Comparison of ENCODE assay signal across 17 mouse cellular contexts in genomic region chr8:45903659-45904058, GRCm38 (mm10). TPM values are rescaled to one million over a fixed set of nuclear protein-coding genes. Genes with fewer than 3 reads are reported as not detected.
DNase-seq lines count a peak whose midpoint lies in the region; ATAC-seq and TF ChIP-seq lines count a peak whose summit lies in the region.
"Had no signal": no experiment of that assay in that cellular context is flagged by ENCODE, and none has a peak within 500 bp of the region (broad histone marks: within the 10 kb centered on the region; RNA-seq: fewer than 3 reads in every experiment).

No protein-coding gene starts in this region.

- 11% methylated on average over 3 of the region's 3 CpGs for WGBS in heart, adult 2 months
- 55% methylated on average over 3 of the region's 3 CpGs for WGBS in hindbrain, embryonic 11.5 days

- in situ Hi-C loops in Patski (cut with MboI; ENCODE audit: low pct_unique_long_range_greater_than_20kb) = no loop called here

- no peaks in the 10 kb centered on the region for H3K9me3 ChIP-seq in hindbrain, embryonic 11.5 days (ENCODE audit: control insufficient read depth, low read length)
- H3K9me3 ChIP-seq: kidney, embryonic 15.5 days; liver, embryonic 15.5 days; midbrain, embryonic 12.5 days; neural tube, embryonic 12.5 days had no signal

- no peak for TF ChIP-seq EP300 in heart, adult 2 months (IDR thresholded peaks at IDR 0.05; ENCODE audit: insufficient read depth, low read depth, low read length)

- peaks cover 21% of the 10 kb centered on the region for H3K36me3 ChIP-seq in heart, adult 2 months (ENCODE audit: control insufficient read depth, insufficient read depth, low read length)
- H3K36me3 ChIP-seq in hindbrain, embryonic 11.5 days (ENCODE audit: control insufficient read depth, insufficient read depth, low read length) = no peaks in the 10 kb centered on the region
- H3K36me3 ChIP-seq: kidney, embryonic 15.5 days; liver, embryonic 15.5 days; midbrain, embryonic 12.5 days; neural tube, embryonic 12.5 days had no signal

- no peak overlapping the region for H3K4me3 ChIP-seq in gastrocnemius, adult 2 months
- H3K4me3 ChIP-seq in heart, adult 2 months = no peak overlapping the region
- H3K4me3 ChIP-seq in hindbrain, embryonic 11.5 days (ENCODE audit: low read depth, low read length) = no peak overlapping the region
- H3K4me3 ChIP-seq: kidney, embryonic 15.5 days; liver, embryonic 15.5 days; midbrain, embryonic 12.5 days; neural tube, embryonic 12.5 days had no signal

- no peak overlapping the region for H3K4me2 ChIP-seq in hindbrain, embryonic 11.5 days (replicated peaks; ENCODE audit: low read depth, low read length)
- H3K4me2 ChIP-seq: kidney, embryonic 15.5 days; liver, embryonic 15.5 days; midbrain, embryonic 12.5 days; neural tube, embryonic 12.5 days had no signal

- POLR2A ChIA-PET in Patski (lab: Charles Lee) = no interaction called here

- peak; percentile 73 for ATAC-seq in Patski
- no peak for ATAC-seq in hindbrain, embryonic 11.5 days (ENCODE audit: low FRiP score)

- intact Hi-C loops in gastrocnemius, adult 2 months (cut with DNase I) = no loop called here
- intact Hi-C loops in heart, adult 2 months (cut with DNase I) = no loop called here
- intact Hi-C loops in heart, postnatal 36 days (cut with DNase I) = no loop called here

- peak overlapping the region; percentile 58 for H3K27ac ChIP-seq in gastrocnemius, adult 2 months
- peak overlapping the region; percentile 15 for H3K27ac ChIP-seq in heart, adult 2 months
- no peak overlapping the region for H3K27ac ChIP-seq in hindbrain, embryonic 11.5 days (ENCODE audit: low read depth, low read length)
- H3K27ac ChIP-seq: kidney, embryonic 15.5 days; liver, embryonic 15.5 days; midbrain, embryonic 12.5 days; neural tube, embryonic 12.5 days had no signal

- TF ChIP-seq POLR2A in heart, adult 2 months (IDR thresholded peaks at IDR 0.05; ENCODE audit: insufficient read depth, low read depth, low read length) = no peak

- H3K79me2 ChIP-seq in heart, adult 2 months (replicated peaks; ENCODE audit: control insufficient read depth, insufficient read depth, low read length) = no peaks in the 10 kb centered on the region

- CTCF ChIA-PET in Patski (lab: Charles Lee) = no interaction called here

- no peaks in the 10 kb centered on the region for H3K27me3 ChIP-seq in Patski
- H3K27me3 ChIP-seq in heart, adult 2 months (ENCODE audit: control insufficient read depth, insufficient read depth, low read length) = no peaks in the 10 kb centered on the region
- H3K27me3 ChIP-seq in hindbrain, embryonic 11.5 days (ENCODE audit: control insufficient read depth, insufficient read depth, low read length) = no peaks in the 10 kb centered on the region
- H3K27me3 ChIP-seq: kidney, embryonic 15.5 days; liver, embryonic 15.5 days; midbrain, embryonic 12.5 days; neural tube, embryonic 12.5 days had no signal

- H3K4me1 ChIP-seq in heart, adult 2 months (ENCODE audit: control insufficient read depth, insufficient read depth, low read length) = peaks cover 5% of the 10 kb centered on the region
- no peaks in the 10 kb centered on the region for H3K4me1 ChIP-seq in hindbrain, embryonic 11.5 days (replicated peaks; ENCODE audit: control insufficient read depth, insufficient read depth, low read length)
- H3K4me1 ChIP-seq: kidney, embryonic 15.5 days; liver, embryonic 15.5 days; neural tube, embryonic 12.5 days had no signal

- H3K9ac ChIP-seq in heart, adult 2 months (ENCODE audit: low read depth, low read length) = no peak overlapping the region
- H3K9ac ChIP-seq in hindbrain, embryonic 11.5 days (ENCODE audit: low read depth, low read length) = no peak overlapping the region
- H3K9ac ChIP-seq: kidney, embryonic 15.5 days; liver, embryonic 15.5 days; midbrain, embryonic 12.5 days; neural tube, embryonic 12.5 days had no signal

- TF ChIP-seq CTCF in gastrocnemius, adult 2 months (IDR thresholded peaks at IDR 0.05) = no peak
- TF ChIP-seq CTCF in Patski (IDR thresholded peaks at IDR 0.05) = no peak
- no peak for TF ChIP-seq CTCF in heart, adult 2 months (IDR thresholded peaks at IDR 0.05)

- no peak for DNase-seq in gastrocnemius, adult 2 months
- no peak for DNase-seq in gastrocnemius, postnatal 4 days (ENCODE audit: low spot score in 2 of 2)
- peak; percentile 33 for DNase-seq in Patski (ENCODE audit: low read depth, low spot score)
- peak in 1 of 2 experiments; percentile 41 for DNase-seq in heart, adult 2 months
- peak; percentile 29 to 32 for DNase-seq in heart, postnatal 36 days
- DNase-seq in ovary, postnatal 10 days (ENCODE audit: low spot score) = no peak
- DNase-seq in cerebellum, postnatal 36 days = no peak
- DNase-seq in hindbrain, embryonic 11.5 days (ENCODE audit: low spot score) = no peak
- DNase-seq: cerebellum, postnatal 25 days; gastrocnemius, postnatal 36 days; layer of hippocampus, adult 9-11 months; right cerebral cortex, adult 18-20 months had no signal

RNA-seq across cellular contexts. Expression of gene Pdlim3, which starts 18.4 kb away (rescaled TPM):
- total RNA-seq in gastrocnemius, adult 2 months (2021) = 100 to 1,000 TPM; 516 to 675 TPM
- 100 to 1,000 TPM; 485 to 529 TPM for total RNA-seq in gastrocnemius, postnatal 4 days (2021)
- not detected for polyA plus RNA-seq in Patski (2021)
- 10 to 100 TPM; 29.4 to 29.9 TPM for total RNA-seq in heart, adult 2 months (2021)
- polyA plus RNA-seq in heart, adult 2 months (2012; rRNA removed) = 52.5 and 71.1 TPM in 2 replicates
- 10 to 100 TPM; 25.6 to 35.2 TPM for total RNA-seq in heart, postnatal 36 days (2021)
- polyA plus RNA-seq in hindbrain, embryonic 11.5 days (2014; fragmentation: Nextera tagmentation; extraction: Ambion mirVana) = 2.9 and 3.4 TPM in 2 replicates

RNA-seq across cellular contexts. Expression of gene Ccdc110, which starts 30.8 kb away (rescaled TPM):
- not detected for total RNA-seq in gastrocnemius, adult 2 months (2021)
- not detected for total RNA-seq in gastrocnemius, postnatal 4 days (2021)
- polyA plus RNA-seq in Patski (2021) = not detected
- not detected for total RNA-seq in heart, adult 2 months (2021)
- not detected in 2 replicates for polyA plus RNA-seq in heart, adult 2 months (2012; rRNA removed)
- not detected for total RNA-seq in heart, postnatal 36 days (2021)
- not detected in 2 replicates for polyA plus RNA-seq in hindbrain, embryonic 11.5 days (2014; fragmentation: Nextera tagmentation; extraction: Ambion mirVana)
- total RNA-seq: gastrocnemius, postnatal 36 days had no signal
- polyA plus RNA-seq: kidney, embryonic 15.5 days; limb, embryonic 11.5 days; liver, embryonic 15.5 days; midbrain, embryonic 12.5 days had no signal

Comparison
In these comparisons a context has a peak if more than half of its experiments do, and no peak if none do; other contexts are left out.
1. DNase-seq: peak in Patski (single experiment) and heart, postnatal 36 days (2 of 2); none in gastrocnemius, adult 2 months (single experiment), gastrocnemius, postnatal 4 days (0 of 2), ovary, postnatal 10 days (single experiment), cerebellum, postnatal 36 days (0 of 2) and hindbrain, embryonic 11.5 days (single experiment).
2. RNA of gene Pdlim3, which starts 18.4 kb away (total RNA-seq): 516 to 675 TPM in gastrocnemius, adult 2 months and 485 to 529 TPM in gastrocnemius, postnatal 4 days; 25.6 to 35.2 TPM in heart, postnatal 36 days and 29.4 to 29.9 TPM in heart, adult 2 months; every median in the first group is over 10 times any median in the second.